Mouse (Mus musculus) brown adipose tissue, adult 24 weeks (tissue): ENCODE data around the gene Capn3. TPM values are rescaled to one million over a fixed set of nuclear protein-coding genes. Genes with fewer than 3 reads are reported as not detected.

Experiments used
- H3K27ac ChIP-seq: fragments of 200-500 bp; replicated peaks from 2 replicates; pipeline ENCODE4 v1.5.1; 2012; ENCODE audit warnings: low read depth, mild to moderate bottlenecking, low read length
- H3K4me1 ChIP-seq: fragments of 200-500 bp; 2 replicates; pipeline ENCODE4 v1.6.1; 2012; ENCODE audit warnings: low read length, mixed read lengths; ENCODE audit not compliant: control insufficient read depth, insufficient read depth, insufficient read length
- H3K4me3 ChIP-seq: fragments of 200-500 bp; 2 replicates; pipeline ENCODE4 v1.5.1; 2012; ENCODE audit warnings: low read depth, mild to moderate bottlenecking, low read length, moderate library complexity; ENCODE audit not compliant: insufficient read depth
- polyA plus RNA-seq: library from polyadenylated mRNA; stranded (reverse); fragments of >200 nt; gene quantifications from 2 replicates; pipeline ENCODE4 v1.2.4, GENCODE M21; 2012; ENCODE audit not compliant: missing spikeins, insufficient read depth, insufficient read length

Gene Capn3
- polyA plus RNA-seq, 1 experiment = 1.1 TPM

DNA sequence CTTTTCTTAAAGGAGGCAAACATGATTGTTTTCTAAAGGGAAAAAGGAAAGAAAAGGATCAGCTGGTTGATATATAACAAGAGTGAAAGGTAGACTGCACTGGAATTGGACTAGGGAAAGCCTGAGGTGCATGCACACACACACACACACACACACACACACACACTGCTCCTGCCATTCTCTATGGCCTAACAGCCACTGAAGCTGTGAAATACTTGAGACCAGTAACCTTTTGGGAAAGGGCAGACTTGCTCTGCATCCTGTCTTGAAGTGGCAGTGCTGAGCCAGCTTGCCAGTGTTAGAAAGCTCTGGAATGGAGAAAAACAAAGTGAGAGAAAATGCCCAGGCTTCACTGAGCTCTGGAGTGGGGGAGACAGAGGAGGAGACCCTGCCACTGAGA is 12.2 kb downstream of the Capn3 start:
- H3K4me3 ChIP-seq = no peak overlapping the region
- H3K4me1 ChIP-seq = 0 out of 2 replicates have a peak, but pooled peaks cover 2% of the 10 kb centered on the region
- no peak overlapping the region for H3K27ac ChIP-seq

DNA sequence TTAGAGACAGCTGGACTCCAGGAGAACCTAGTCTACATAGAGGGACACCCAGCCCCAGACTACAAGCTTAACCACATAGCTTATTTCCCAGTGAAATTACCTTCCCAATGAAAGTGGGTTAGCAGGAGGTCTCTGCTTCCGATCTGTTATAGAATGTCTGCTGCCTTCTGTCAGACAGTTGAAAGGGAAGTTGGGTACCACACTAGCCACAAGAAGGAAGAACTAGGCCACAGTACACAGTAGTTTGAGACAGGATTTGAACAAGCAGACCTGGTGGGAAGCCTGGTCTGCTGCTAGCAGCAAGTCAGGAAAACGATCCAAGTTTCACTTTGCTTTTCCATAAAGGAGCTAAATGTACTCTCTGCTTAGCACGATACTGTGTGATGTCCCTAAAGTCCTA is 13.4 kb downstream of the Capn3 start:
- H3K4me3 ChIP-seq = no peak overlapping the region
- no peaks in the 10 kb centered on the region for H3K4me1 ChIP-seq
- H3K27ac ChIP-seq = no peak overlapping the region

DNA sequence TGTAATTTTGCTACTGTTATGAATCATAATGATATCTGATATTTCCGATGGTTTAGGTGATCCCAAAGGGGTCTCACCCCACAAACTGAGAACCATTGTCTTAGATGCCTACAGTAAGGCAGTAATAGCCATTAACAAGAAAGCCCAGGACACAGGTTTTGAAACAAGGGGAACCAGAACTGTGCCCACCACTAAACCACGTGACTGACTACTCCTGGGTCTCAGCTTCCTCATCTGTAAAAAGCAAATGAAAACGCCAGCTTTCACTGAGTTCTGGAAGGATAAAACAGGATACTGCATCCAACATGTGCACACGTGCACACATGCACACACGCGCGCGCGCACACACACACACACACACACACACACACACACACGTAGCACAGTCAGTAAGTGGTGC is 13.9 kb downstream of the Capn3 start:
- Histone ChIP-seq H3K4me1 (no peaks in the 10 kb centered on the region), H3K27ac (no peak overlapping the region), H3K4me3 (no peak overlapping the region)

DNA sequence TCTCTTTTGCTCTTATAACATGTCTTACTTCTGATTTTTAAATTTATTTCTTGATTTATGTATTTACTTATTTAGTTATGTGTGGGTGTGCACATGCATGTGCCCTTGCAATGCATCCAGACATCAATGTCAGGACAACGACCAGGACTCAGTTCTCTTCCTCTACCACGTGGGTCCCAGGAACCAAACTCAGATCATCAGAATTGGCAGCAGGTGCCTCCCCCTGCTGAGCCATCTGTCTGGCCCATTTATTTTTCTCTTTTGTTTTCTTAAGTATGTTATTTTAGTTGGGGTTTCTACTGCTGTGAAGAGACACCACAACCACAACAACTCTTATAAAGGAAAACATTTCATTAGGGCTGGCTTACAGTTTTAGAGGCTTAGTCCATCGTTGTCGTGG is 15.0 kb downstream of the Capn3 start:
- H3K4me3 ChIP-seq = no peak overlapping the region
- no peak overlapping the region for H3K27ac ChIP-seq
- no peaks in the 10 kb centered on the region for H3K4me1 ChIP-seq

DNA sequence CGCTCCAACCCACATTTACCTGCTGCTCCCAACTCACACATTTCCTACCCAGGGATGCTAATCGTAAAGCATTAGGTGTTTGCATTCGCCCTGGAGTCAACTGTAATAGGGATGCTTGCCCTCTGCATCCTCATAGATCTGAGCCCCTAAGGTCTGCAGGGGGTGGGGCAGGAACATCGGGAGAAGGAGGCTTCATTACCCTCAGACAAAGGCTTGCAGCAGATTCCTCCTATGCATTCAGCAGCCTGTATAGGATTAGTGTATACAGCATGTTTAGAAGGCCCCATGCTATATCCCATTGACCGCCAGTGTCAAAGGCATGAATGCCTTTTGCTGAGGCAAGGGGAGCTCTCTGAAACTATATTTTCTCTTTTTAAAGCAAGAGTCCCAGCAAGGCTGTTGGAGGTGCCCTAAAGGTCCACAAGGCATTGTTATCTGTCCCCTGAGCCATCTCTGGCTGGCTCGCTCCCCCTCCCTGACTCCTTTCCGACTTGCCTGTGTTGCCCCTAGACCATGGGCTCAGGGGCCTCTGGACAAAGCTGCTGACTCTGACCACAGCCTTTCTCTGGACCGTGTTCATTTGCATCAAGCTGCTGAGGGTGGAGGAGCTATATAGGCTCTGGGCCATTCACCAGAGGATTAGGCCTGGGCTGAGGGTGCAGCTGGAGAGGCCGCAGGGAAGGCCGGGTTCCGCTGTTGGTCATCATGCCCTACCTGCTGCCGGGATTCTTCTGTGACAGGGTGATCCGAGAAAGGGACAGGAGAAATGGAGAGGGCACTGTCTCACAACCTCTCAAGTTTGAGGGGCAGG is 20.7 kb downstream of the Capn3 start:
- H3K4me1 ChIP-seq = no peaks in the 10 kb centered on the region
- no peak overlapping the region for H3K27ac ChIP-seq
- H3K4me3 ChIP-seq = no peak overlapping the region

DNA sequence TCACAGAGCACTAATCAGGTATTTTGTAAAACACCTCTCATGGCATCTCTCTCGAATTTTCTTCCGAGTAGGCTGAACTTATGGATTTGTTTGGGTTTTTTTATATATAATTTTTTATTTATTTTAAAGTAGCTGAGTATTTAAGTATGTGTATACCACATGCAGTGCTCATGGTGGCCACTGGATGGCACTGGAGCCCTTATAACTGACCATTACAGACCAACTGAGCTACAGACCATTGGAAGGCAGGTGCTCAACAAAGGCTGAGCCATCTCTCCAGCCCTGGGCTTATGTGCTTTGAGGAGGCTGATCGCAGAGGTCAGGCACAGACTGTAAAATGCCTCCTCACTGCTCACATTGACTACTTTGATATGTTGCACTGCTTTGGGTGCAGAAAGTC is 22.8 kb downstream of the Capn3 start:
- Histone ChIP-seq H3K4me3 (no peak overlapping the region), H3K4me1 (no peaks in the 10 kb centered on the region), H3K27ac (no peak overlapping the region)

DNA sequence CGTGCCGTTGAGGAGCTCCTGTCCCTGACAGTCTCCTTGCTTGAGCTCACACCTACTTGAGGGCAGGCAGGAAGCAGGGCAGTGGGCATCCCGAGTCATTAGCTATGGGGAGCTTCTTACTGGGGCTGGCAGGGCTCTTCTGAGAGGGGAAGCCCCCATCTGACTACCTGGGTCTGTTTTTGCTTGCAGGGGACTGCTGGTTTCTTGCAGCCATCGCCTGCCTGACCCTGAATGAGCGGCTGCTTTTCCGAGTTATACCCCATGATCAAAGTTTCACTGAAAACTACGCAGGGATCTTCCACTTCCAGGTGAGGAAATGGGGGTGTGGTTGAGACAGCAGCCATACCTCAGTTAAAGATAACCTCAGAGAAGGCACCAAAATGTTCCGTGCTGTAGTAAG is 26.1 kb downstream of the Capn3 start:
- Histone ChIP-seq H3K4me3 (no peak overlapping the region), H3K4me1 (no peaks in the 10 kb centered on the region), H3K27ac (no peak overlapping the region)

DNA sequence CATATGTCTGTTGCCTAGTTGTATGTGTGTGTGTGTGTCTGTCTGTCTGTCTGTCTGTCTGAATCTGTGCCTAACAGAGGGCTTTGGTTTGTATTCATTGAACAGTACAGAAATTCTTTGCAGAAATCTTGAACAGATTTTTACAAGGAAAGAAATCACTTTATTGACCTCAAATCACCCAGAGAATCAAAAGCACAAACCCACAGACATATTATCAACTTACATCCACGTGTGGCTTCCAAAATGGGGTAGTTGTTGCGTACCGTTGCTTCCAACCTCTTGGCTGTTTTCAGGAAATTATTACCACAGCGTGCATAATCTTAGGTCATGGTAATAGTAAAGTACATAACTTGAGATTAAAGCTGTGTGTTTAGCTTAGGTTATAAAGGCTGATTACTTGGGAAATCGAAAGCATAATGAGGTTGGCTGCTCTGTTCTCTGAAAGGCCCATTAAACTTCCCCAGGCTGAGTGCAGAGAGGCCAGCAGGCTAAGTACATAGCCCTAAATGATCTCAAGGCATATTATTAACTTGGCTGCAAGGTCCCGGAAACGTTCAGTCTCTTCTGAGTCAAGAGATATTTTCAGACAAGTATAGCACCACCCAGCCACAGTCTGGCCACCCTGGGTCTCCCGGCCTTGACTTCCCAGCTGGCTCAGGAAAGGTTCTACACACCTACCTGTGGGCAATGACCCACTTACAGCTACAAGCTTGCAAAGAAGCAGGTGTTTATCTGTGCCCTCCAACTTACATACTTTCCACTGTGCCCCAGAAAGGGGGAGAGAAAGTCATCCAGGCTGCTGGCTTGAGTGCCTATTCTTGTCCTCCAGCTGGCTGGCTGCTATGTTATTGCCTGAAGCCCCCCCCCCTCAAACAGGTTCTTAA is 26.9 kb downstream of the Capn3 start:
- no peak overlapping the region for H3K27ac ChIP-seq
- H3K4me3 ChIP-seq = no peak overlapping the region
- H3K4me1 ChIP-seq = no peaks in the 10 kb centered on the region

DNA sequence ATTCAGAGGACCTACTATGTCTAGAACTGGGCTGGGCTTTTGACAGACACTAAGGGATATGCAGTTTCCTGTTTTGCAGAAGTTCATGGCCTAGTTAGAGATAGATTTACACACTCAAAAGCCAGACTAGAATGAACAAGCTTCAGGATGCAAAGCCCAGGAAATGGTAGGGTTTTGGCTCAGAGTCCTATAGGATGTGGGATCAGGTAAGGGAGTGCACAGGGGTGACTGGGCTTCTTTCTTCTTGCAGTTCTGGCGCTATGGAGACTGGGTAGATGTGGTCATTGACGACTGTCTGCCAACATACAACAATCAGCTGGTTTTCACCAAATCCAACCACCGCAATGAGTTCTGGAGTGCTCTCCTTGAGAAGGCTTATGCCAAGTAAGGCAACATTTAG is 28.4 kb downstream of the Capn3 start:
- no peak overlapping the region for H3K27ac ChIP-seq
- no peaks in the 10 kb centered on the region for H3K4me1 ChIP-seq
- no peak overlapping the region for H3K4me3 ChIP-seq

DNA sequence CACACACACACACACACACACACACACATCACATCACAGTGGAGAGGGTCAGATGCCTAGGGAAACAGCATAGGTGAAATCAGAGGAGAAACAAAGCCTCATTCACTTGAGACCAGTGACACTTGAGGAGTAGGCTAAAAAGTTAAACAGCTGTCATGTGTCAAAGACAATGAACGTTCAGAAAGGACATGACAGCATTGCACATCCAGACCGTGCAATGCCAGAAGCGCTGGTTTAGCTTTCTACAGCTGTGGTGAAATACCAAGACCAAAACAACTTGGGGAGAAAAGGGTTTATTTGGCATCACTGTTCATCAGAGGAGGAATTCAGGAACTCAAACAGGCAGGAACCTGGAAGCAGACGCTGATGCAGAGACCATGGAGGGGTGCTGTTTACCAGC is 37.4 kb downstream of the Capn3 start:
- Histone ChIP-seq H3K4me1 (no peaks in the 10 kb centered on the region), H3K27ac (no peak overlapping the region), H3K4me3 (no peak overlapping the region)

DNA sequence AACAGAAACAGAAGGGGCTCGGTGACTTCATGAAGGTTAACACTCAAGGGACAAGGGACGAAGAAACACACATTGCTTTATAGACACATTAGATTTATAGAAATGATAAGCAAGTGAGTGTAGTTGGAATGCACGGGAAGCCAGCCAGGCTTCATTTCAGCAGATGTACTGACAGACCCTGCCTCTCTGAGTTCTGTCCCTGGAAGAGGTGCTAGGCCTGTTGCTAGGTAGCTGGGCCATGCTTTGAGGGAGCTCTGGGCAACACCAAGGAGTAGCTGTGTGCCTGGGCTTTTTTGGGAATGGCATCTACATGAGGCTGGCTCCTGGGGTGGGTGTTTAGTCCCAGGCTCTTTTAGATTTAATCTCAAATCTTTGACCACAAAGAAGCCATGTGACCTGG is 40.7 kb downstream of the Capn3 start:
- H3K4me3 ChIP-seq = no peak overlapping the region
- no peak overlapping the region for H3K27ac ChIP-seq
- no peaks in the 10 kb centered on the region for H3K4me1 ChIP-seq

DNA sequence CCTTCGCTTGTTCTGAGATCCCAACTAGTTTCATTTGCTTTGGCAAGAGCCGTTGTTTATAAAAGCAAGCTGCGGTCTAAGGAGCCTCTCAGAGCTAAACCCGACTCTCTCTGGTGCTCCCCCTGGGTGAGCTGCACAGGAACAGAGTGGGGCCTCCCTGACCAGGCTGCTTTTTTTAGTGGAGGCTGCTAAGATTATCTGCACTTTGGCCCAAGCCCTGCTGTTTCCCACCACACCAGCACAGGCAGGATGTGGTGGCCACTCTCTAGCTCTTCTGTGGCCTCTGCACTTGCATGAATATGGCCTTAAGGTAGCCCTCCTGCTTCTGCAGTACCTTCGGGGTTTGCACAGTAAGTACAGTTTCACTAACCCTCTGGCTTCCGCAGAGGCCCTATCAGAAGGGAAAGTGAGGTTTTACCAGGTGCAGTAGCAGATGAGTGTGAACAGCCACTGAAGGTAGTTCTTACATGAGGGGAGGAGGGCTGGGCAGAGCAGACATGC is 44.2 kb downstream of the Capn3 start:
- H3K27ac ChIP-seq = no peak overlapping the region
- H3K4me3 ChIP-seq = no peak overlapping the region
- no peaks in the 10 kb centered on the region for H3K4me1 ChIP-seq

DNA sequence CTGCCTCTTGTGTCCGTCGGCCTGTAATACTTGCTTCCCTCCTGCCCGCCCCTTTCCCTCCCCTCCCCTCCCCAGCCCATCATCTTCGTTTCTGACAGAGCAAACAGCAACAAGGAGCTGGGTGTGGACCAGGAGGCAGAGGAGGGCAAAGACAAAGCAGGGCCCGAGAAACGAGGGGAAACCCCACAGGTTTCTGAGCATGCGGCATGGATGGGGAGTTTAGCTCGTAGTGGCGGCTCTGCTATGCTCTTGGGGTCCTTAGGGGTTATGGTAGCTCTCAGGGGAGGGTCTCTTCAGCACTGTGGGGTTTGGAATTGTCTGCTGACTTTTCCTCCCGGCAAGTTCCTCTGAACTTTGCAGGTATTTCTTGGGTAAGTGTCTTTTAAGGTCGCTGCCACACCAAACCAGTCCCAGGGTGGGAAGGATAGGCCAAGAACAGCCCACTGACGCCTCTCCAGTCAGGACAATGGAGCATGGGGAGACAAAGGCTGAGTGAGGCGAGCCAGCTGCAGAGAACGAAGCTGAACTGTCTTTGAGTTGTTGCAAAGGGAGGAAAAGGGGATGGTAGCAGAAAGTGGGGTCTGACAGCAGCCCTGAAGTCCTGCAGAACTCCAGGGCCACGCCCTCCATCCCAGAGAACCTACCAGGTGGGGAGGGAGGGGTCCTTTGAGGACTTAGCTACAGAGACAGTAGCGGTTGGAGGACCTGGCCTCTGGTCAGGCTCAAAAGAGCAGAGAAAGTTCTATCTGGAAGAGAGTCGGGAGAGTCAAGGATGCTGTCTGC is 45.5 kb downstream of the Capn3 start:
- Histone ChIP-seq H3K4me1 (no peaks in the 10 kb centered on the region), H3K27ac (no peak overlapping the region), H3K4me3 (no peak overlapping the region)

DNA sequence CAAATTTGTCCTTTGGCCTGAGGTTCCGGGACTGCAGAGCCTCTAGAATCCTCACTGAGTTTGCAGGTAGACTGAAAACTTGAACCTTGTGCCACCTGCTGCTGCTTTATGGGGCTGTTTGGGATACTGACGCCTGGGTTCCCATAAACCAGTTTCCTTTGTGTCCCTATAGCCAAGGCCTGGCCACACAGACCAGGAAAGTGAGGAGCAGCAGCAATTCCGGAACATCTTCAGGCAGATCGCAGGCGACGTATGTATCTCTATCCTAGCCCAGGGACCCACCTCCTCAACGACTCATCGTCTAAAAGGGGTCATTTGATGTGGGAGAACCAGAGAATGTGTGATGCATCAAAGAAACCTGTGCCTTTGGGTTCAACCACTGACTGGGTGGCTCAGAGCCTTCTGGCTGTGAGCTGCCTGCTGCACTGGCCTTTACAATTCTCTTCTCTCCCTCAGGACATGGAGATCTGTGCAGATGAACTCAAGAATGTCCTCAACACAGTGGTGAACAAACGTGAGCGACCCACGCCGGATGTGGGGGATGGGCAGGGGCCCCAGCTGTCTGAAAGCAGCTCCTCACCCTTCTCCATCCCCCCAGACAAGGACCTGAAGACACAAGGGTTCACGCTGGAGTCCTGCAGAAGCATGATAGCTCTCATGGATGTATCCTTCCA is 46.2 kb downstream of the Capn3 start:
- Histone ChIP-seq H3K4me1 (no peaks in the 10 kb centered on the region), H3K27ac (no peak overlapping the region), H3K4me3 (no peak overlapping the region)

DNA sequence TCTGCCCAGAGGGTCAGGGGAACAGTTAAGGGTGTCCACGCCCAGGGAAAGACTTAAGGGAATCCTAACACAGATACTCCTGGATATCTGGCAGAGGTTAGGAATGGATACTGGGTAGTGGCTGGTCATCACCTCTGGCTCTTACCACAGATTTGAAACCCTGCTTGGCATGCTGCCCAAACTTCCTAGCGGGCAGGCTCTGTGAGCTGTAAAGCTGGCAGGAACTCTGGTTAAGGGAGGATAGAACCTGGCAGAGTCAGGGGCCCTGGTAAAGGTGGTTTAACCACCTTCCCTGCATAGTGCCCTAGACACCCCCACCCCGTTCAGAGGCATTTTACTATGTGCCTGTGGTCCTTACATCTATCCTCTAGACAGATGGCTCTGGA is 46.8 kb downstream of the Capn3 start:
- Histone ChIP-seq H3K4me3 (no peak overlapping the region), H3K27ac (no peak overlapping the region), H3K4me1 (no peaks in the 10 kb centered on the region)
